Comparison of ENCODE assay signal across 8 mouse cellular contexts in genomic region chr1:58972851-58973365, GRCm38 (mm10). TPM values are rescaled to one million over a fixed set of nuclear protein-coding genes. Genes with fewer than 3 reads are reported as not detected.
DNase-seq lines count a peak whose midpoint lies in the region; ATAC-seq and TF ChIP-seq lines count a peak whose summit lies in the region.

No protein-coding gene starts in this region.

- H3K9me3 ChIP-seq in liver, embryonic 11.5 days (ENCODE audit: control insufficient read depth, low read length) = no peaks in the 10 kb centered on the region

- DNase-seq in frontal cortex, postnatal 14 days (ENCODE audit: low spot score in 2 of 2) = no peak
- DNase-seq in thymus, adult 2 months = no peak
- no peak for DNase-seq in thymus, postnatal 0 days (ENCODE audit: low spot score)
- DNase-seq in liver, embryonic 11.5 days (ENCODE audit: low spot score) = no peak
- DNase-seq in urinary bladder, postnatal 10 days (ENCODE audit: low spot score) = no peak
- no peak for DNase-seq in urinary bladder, adult 2 months (ENCODE audit: low spot score)

- peak overlapping the region; percentile 75 for H3K4me2 ChIP-seq in liver, embryonic 11.5 days

- peak overlapping the region; percentile 95 for H3K9ac ChIP-seq in liver, embryonic 11.5 days (ENCODE audit: low read depth, low read length)

- 0 out of 2 replicates have a peak, but pooled peaks have one; percentile 47 for TF ChIP-seq CTCF in thymus, adult 2 months (IDR thresholded peaks at IDR 0.05; ENCODE audit: borderline replicate concordance, control insufficient read depth, extremely low read depth, insufficient read depth, low read length, poor library complexity)

- H3K27me3 ChIP-seq in thymus, adult 2 months (ENCODE audit: control insufficient read depth, insufficient read depth, low read length) = no peaks in the 10 kb centered on the region
- no peaks in the 10 kb centered on the region for H3K27me3 ChIP-seq in liver, embryonic 11.5 days (replicated peaks; ENCODE audit: control insufficient read depth, insufficient read depth, low read length)

- H3K4me3 ChIP-seq in thymus, adult 2 months (ENCODE audit: control insufficient read depth, insufficient read depth, low read length) = peak overlapping the region; percentile 92
- H3K4me3 ChIP-seq in liver, embryonic 11.5 days (ENCODE audit: low read depth, low read length) = peak overlapping the region; percentile 92

- H3K36me3 ChIP-seq in thymus, adult 2 months (ENCODE audit: control insufficient read depth, insufficient read depth, low read length) = no peaks in the 10 kb centered on the region
- no peaks in the 10 kb centered on the region for H3K36me3 ChIP-seq in liver, embryonic 11.5 days (ENCODE audit: control insufficient read depth, insufficient read depth, low read length)

- no peak for TF ChIP-seq POLR2A in thymus, adult 2 months (IDR thresholded peaks at IDR 0.05; ENCODE audit: control insufficient read depth, extremely low read depth, insufficient read depth, low read length, poor library complexity)

- WGBS in thymus, adult 2 months = under 1% methylated on average over 28 of the region's 28 CpGs
- under 1% methylated on average over 28 of the region's 28 CpGs for WGBS in liver, embryonic 11.5 days

- H3K4me1 ChIP-seq in thymus, adult 2 months (replicated peaks; ENCODE audit: control insufficient read depth, insufficient read depth, low read length) = 0 out of 2 replicates have a peak, but pooled peaks cover 2% of the 10 kb centered on the region
- H3K4me1 ChIP-seq in liver, embryonic 11.5 days (replicated peaks; ENCODE audit: control insufficient read depth, insufficient read depth, low read length) = peaks cover 22% of the 10 kb centered on the region

- ATAC-seq in frontal cortex, adult (ENCODE audit: low TSS enrichment) = peak; percentile 40
- peak; percentile 10 for ATAC-seq in liver, embryonic 11.5 days (replicated peaks; ENCODE audit: low FRiP score)
- ATAC-seq in activated CD4-positive, CD25-positive, alpha-beta regulatory T cell, adult 4 months = no peak

- H3K27ac ChIP-seq in thymus, adult 2 months (ENCODE audit: control insufficient read depth, insufficient read depth, low read length) = peak overlapping the region; percentile 69
- H3K27ac ChIP-seq in liver, embryonic 11.5 days (ENCODE audit: low read depth, low read length) = peak overlapping the region; percentile 65

RNA-seq across cellular contexts. Expression of gene Trak2, which starts 0.3 kb away (rescaled TPM):
- polyA plus RNA-seq in thymus, adult 2 months (2012; rRNA removed) = 46.6 and 52.0 TPM in 2 replicates
- polyA plus RNA-seq in thymus, postnatal 0 days (2015; fragmentation: Nextera tagmentation; extraction: Ambion mirVana) = 13.2 and 13.5 TPM in 2 replicates
- polyA plus RNA-seq in liver, embryonic 11.5 days (2014; fragmentation: Nextera tagmentation; extraction: Ambion mirVana) = 24.0 and 26.1 TPM in 2 replicates
- 14.2 and 19.8 TPM in 2 replicates for polyA plus RNA-seq in urinary bladder, adult 2 months (2012; rRNA removed)
- polyA plus RNA-seq in activated CD4-positive, CD25-positive, alpha-beta regulatory T cell, adult 4 months (2017; shearing (Covaris generic)) = 10 to 100 TPM; 18.4 to 21.0 TPM

RNA-seq across cellular contexts. Expression of gene Stradb, which starts 0.4 kb away (rescaled TPM):
- 15.5 and 15.6 TPM in 2 replicates for polyA plus RNA-seq in thymus, adult 2 months (2012; rRNA removed)
- polyA plus RNA-seq in thymus, postnatal 0 days (2015; fragmentation: Nextera tagmentation; extraction: Ambion mirVana) = 28.6 and 30.6 TPM in 2 replicates
- 28.0 and 35.7 TPM in 2 replicates for polyA plus RNA-seq in liver, embryonic 11.5 days (2014; fragmentation: Nextera tagmentation; extraction: Ambion mirVana)
- 11.9 and 12.6 TPM in 2 replicates for polyA plus RNA-seq in urinary bladder, adult 2 months (2012; rRNA removed)
- polyA plus RNA-seq in activated CD4-positive, CD25-positive, alpha-beta regulatory T cell, adult 4 months (2017; shearing (Covaris generic)) = 10 to 100 TPM in 1 of 2 experiments, 1 to 10 TPM in 1; 8.3 to 11.7 TPM
